Mouse (Mus musculus): ENCODE data around the gene Nfib. TPM values are rescaled to one million over a fixed set of nuclear protein-coding genes. Genes with fewer than 3 reads are reported as not detected.

Nfib gene
- polyA plus RNA-seq, 1 experiment: 4.8 TPM

GRCm38 (mm10) chr4:82691126-82692008, 14.2 kb downstream of the Nfib start:
- no peak for DNase-seq (ENCODE audit: low read depth, low spot score)
- WGBS: 44% methylated on average over 4 of the region's 4 CpGs

GRCm38 (mm10) chr4:82690267-82690666, 15.3 kb downstream of the Nfib start:
- no peak for DNase-seq (ENCODE audit: low read depth, low spot score)
- 63% methylated on average over 7 of the region's 7 CpGs for WGBS

GRCm38 (mm10) chr4:82686037-82686436, 19.5 kb downstream of the Nfib start:
- 82% methylated on average over 6 of the region's 6 CpGs for WGBS
- DNase-seq (ENCODE audit: low read depth, low spot score): no peak

- 40% methylated on average over 12 of the region's 12 CpGs for WGBS
- DNase-seq (ENCODE audit: low read depth, low spot score): no peak
Measured at GRCm38 (mm10) chr4:82684088-82684715, 21.3 kb downstream of the Nfib start.

- no peak for DNase-seq (ENCODE audit: low read depth, low spot score)
- WGBS: 90% methylated on average over 6 of the region's 6 CpGs
Measured at GRCm38 (mm10) chr4:82683583-82683982, 22.0 kb downstream of the Nfib start.

DNA sequence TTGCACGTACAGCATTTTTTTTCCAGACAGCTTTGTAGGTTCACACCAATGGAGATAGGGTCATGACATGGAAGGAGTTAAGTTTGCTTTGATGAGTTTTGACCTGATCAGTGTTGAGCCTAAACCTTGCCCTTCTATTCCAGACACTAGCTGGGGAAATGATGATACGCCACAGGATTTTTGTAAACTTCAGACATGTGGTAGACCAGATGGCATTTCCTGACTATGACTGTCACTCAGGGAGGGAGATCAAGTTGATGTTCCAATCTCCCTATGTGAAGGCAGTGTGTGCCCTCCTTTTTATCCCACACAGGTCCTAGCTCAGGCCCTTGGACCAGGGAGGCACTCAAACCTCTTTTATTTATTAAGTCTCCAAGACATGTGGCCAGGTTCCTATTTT, 29.4 kb downstream of the Nfib start:
- 93% methylated on average over 2 of the region's 2 CpGs for WGBS
- no peak for DNase-seq (ENCODE audit: low read depth, low spot score)

- 74% methylated on average over 3 of the region's 3 CpGs for WGBS
- no peak for DNase-seq (ENCODE audit: low read depth, low spot score)
Measured at GRCm38 (mm10) chr4:82667271-82667872, 38.2 kb downstream of the Nfib start.

DNA sequence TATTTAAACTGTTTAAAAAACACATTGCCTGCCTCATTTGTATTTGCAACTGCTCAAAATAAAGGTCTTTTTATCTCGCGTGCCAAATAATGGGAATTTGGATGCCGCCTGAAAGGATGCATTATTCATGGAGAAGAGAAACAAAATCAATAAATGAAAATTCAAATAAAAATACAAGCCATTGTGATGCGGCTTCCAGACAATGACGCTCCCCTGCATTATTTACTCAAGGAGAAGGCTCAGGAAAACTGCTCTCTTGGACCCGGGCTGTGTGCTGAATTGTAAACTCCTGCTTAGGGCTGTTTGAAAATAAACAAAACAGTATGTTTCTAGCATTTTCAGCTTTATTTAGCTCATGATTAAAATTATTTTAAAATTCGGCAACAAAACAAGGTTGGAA, 41.1 kb downstream of the Nfib start:
- 60% methylated on average over 7 of the region's 7 CpGs for WGBS
- no peak for DNase-seq (ENCODE audit: low read depth, low spot score)

DNA sequence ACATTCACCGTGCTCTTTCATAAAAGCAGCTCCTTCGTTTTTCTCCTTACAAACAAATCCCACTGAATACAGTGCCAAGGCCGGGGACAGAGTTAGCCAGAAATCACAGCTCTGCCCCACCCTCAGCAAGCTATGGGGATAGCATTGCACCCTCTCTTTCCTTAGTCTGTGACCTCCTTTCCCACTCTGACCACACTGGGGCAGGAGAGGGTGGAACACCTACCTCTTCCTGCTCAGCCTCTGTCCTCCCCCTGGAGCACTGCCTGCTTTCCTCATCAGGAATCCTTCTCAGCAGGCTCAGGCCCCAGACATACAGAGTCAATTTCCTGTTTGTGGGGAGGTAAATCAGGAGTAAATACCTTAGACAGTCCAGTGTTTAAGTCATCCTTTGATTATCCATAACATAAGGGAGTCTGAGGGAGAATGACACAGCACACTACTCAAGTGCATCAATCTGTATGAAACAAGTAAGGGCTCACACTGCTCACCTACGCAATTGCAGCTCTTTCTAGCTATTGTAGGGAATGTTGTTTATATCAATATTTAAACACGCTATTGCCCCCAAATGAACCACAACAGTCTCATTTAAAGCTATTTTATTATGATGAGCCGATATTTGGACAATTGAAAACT, 41.7 kb downstream of the Nfib start:
- no peak for DNase-seq (ENCODE audit: low read depth, low spot score)

GRCm38 (mm10) chr4:82662626-82663025, 42.9 kb downstream of the Nfib start:
- no peak for DNase-seq (ENCODE audit: low read depth, low spot score)
- WGBS: 73% methylated on average over 3 of the region's 3 CpGs

More for the DNA sequence above, 41.7 kb downstream of the Nfib start:
- 68% methylated on average over 6 of the region's 6 CpGs for WGBS

GRCm38 (mm10) chr4:82662222-82662621, 43.3 kb downstream of the Nfib start:
- no peak for DNase-seq (ENCODE audit: low read depth, low spot score)
- 39% methylated on average over 9 of the region's 9 CpGs for WGBS

DNA sequence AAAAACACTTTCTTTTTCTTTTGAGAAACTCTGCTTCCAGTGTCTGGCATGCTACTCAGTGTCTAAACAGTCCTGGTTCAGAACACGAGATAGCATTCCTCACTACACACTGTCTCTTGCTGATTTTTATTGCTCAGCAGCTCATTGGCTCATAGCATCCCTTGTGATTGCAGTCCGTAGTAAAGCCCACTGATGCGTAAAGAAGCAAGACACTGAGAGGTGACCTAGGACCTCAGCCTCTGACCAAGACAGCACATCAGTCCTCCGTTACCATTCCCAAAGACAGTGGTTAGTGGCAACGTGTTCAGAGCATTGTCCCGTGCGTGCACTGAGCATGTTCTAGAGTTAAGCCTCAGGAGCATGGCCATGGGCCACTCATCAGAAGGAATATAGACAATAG, 44.3 kb downstream of the Nfib start:
- WGBS: 79% methylated on average over 7 of the region's 7 CpGs
- DNase-seq (ENCODE audit: low read depth, low spot score): no peak

DNA sequence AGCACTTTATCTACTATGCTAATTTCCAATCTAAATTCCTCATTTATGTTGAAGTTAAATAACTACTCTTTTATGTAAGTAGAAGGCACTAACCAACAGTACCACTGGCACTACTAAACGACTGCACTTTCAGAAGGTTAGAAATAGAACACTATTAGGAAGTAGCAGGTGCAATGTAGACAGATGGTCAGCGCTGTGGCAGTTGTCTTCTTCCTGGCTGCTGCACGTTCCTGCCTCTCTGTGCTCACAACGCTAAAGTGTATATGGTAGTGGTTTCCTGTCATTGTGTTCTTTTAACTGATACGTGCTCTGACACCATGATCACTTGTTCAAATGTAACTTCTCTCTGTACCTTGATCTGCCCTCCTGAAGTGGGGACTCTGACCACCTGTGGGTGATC, 59.9 kb downstream of the Nfib start:
- WGBS: 67% methylated on average over 5 of the region's 5 CpGs
- DNase-seq (ENCODE audit: low read depth, low spot score): no peak

DNA sequence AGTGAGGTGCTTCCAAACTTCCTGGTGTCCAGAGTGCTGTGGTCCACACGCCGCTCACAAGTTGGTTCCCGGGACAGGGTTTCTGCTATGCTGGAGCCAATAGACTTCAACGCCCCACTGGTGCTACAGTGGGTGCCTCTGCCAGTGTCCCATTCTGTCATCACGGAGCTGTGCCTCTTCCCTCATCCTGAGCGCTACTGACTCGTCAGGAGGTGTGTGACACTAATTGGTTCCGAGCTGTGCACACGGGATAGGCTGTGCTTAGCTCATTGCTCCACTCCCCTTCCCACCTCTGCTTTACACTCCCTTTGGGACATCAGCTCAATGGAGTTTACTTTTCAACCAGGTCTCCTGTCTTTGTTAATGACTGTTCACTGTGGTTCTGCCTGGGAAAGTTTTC, 60.8 kb downstream of the Nfib start:
- DNase-seq (ENCODE audit: low read depth, low spot score): no peak
- 68% methylated on average over 9 of the region's 9 CpGs for WGBS

DNA sequence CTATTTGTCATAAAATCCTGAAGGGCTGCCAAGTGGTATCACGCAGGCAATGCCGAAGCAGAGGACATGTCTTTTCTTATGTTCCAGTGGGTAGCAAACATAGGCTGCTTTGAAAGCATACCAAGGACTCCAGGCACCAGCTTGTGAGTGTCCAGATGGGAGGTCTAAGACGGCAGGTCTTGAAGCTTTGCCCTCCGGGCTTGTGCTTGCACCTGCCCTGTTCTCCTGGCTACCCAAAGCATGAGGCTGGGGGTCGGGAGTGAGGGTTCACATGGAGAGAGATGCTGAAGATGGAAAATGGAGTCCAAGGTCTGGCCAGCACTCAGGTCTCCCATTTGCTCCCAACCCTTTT, 61.8 kb downstream of the Nfib start:
- WGBS: 55% methylated on average over 5 of the region's 5 CpGs
- no peak for DNase-seq (ENCODE audit: low read depth, low spot score)

- no peak for DNase-seq (ENCODE audit: low read depth, low spot score)
- WGBS: 47% methylated on average over 6 of the region's 6 CpGs
Measured at GRCm38 (mm10) chr4:82643022-82643733, 62.4 kb downstream of the Nfib start.

- no peak for DNase-seq (ENCODE audit: low read depth, low spot score)
- 54% methylated on average over 5 of the region's 5 CpGs for WGBS
Measured at GRCm38 (mm10) chr4:82641066-82641680, 64.4 kb downstream of the Nfib start.

DNA sequence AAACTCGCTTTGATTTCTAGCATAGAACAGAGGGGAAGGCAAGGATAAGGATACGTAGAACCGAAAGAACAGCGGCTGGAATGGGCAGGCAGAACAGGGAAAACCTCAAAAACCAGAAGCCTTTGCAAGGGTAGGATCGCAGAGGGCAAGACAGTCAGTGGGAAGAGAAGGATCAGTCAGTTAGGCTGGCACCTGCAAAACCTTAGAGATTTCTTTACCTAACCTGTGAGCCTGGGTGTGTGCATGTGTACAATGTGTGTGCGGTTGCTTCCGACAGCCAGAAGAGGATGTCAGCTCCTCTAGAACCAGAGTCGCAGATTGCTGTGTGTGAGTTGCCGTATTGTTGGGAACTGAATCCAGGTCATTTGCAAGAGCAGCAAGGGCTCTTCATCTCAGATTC, 67.3 kb downstream of the Nfib start:
- DNase-seq (ENCODE audit: low read depth, low spot score): no peak
- whole genome bisulfite sequencing: 90% methylated on average over 9 of the region's 9 CpGs

DNA sequence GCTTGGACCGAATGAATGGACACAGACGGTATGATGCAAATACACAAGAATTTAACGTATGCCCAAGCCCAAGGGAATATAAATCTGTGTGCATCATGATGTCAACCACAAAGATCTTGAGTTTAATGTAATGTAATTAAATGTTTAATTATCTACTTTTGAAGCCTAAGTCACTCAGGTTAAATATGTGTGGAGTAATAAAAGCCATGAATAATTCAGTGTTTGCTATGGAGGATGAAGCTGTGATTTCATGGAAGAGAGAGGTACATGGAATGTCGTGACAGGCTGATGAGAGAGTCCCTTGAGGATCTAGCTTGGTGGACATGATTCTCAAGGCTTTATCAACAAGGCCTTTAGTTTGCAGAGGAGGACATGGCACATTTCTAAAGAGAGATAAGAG, 67.9 kb downstream of the Nfib start:
- no peak for DNase-seq (ENCODE audit: low read depth, low spot score)
- WGBS: 80% methylated on average over 4 of the region's 4 CpGs
